Mouse (Mus musculus): ENCODE results near the gene Snx21.

The Snx21 gene

GRCm38 (mm10) chr2:164771123-164771522, 14.5 kb upstream of the Snx21 start:
- DNase-seq, result no peak

GRCm38 (mm10) chr2:164773229-164773988, 12.2 kb upstream of the Snx21 start:
- DNase-seq, result no peak

GRCm38 (mm10) chr2:164773989-164774364, 11.6 kb upstream of the Snx21 start:
- no peak for DNase-seq

- DNase-seq, result no peak
These were observed 9.5 kb upstream of the Snx21 start for GRCm38 (mm10) chr2:164776130-164776529.

DNA sequence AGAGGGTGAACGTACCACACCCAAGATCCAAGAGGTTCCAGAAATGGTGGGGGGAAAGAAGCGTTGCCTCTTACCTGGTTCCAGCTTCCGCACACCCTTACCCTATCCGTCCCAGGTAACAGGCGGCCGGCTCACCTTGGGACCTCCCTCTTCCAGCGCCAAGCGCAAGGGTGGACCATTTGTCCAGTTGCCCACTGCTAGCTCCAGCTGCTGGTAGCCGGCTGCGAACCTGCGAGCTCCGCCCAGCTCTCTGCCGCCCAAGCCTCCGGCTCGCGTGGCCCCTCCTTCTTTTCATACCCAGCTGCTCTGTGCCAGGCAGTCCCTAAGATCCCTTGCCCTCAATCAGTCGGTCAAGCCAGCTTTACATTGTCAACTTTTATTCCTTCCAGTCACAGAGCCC, 8.8 kb upstream of the Snx21 start:
- no peak for DNase-seq

DNA sequence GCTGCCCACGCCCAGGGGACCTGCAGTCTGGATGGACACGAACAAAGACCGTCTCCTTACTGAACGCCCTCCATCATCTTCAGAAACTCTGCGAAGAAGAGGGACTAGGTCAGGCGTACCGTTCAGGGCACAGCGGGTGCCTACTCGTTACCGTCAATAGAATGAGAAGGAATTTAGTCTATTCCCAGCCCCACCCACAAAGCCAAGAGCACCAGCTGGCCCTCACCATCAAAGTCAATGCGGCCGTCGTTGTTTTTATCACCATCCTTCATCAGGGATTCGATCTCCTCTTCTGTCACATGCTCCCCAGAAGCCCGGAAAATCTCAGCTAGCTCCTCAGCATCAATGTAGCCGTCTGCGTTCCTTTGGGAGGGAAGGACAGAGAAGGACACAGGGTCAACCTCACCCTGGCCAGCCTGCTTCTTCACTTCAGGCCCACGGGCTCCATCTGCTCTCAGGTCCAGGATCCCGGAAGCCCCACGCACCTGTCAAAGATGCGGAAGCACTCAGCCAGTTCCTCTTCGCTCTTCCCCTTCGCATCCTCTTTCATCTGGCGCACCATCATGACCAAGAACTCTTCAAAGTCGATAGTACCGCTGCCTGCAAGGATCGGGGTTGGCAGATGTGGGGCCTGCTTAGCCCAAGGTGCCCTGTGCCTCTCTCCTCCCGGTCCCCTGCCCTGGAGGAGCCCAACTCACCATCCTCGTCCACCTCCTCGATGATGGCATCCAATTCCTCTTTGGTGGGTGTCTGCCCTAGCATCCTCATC, 8.2 kb upstream of the Snx21 start:
- no peak for DNase-seq

GRCm38 (mm10) chr2:164778015-164778287, 7.7 kb upstream of the Snx21 start:
- no peak for DNase-seq

- no peak for DNase-seq
These were observed 6.8 kb upstream of the Snx21 start for GRCm38 (mm10) chr2:164778809-164779208.

GRCm38 (mm10) chr2:164779481-164780086, 6.0 kb upstream of the Snx21 start, which contains the start of gene Tnnc2:
TSS of gene Tnnc2 (minus strand) at chr2:164779967.
- DNase-seq, result no peak

GRCm38 (mm10) chr2:164781876-164782275, 3.7 kb upstream of the Snx21 start:
- no peak for DNase-seq

DNA sequence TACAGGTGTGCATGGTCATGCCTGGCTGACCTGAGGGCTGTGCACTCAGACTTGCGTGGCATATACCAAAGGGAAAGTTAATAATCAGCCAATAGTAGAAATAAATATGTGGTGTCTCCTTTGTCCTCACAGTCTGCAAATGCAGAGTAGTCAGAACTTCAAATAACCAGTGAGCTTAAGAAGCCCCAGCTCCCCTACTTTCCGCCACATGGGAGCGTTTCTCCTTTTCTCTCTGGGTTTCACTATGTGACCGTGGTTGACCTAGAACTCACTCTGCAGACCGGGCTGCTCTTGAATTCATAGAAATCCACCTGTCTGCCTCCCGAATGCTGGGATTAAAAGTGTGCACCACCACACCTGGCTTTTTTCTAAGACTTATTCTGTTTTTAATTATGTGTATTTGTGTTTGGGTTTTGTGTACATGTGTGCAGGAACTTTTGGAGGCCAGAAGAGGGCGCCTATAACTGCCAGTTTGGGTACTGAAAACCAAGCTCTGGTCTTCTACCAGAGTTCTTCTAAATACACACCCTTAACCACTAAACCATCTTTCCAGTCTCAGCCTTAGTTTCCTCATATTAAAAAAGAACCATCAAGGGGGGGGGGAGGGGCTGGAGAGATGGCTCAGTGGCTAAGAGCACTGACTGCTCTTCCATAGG, 1.6 kb upstream of the Snx21 start:
- DNase-seq, result no peak

GRCm38 (mm10) chr2:164784869-164785420, 678 bp upstream of the Snx21 start:
- DNase-seq, result no peak

DNA sequence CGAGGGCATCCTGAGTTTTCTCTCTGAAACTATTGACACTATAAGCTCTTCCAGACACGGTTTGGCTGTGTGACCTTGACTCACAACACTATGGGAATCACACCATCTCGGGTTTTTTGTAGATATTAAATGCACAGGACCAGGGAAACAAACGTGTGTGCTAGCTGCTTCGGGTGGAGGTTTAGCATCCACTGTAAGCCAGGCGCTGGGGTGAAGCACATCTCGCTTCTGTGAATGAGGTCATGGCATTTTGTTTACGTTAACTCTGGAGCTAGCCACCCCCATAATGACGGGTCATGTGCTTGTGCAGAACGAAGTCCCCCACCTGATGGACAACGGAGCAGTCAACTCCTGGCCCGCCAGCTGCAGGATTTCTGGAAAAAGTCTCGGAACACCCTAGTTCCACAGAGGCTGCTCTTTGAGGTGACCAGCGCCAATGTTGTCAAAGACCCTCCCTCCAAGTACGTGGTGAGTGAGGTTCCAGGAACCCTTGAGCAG, 814 bp downstream of the Snx21 start:
- DNase-seq, result no peak

DNA sequence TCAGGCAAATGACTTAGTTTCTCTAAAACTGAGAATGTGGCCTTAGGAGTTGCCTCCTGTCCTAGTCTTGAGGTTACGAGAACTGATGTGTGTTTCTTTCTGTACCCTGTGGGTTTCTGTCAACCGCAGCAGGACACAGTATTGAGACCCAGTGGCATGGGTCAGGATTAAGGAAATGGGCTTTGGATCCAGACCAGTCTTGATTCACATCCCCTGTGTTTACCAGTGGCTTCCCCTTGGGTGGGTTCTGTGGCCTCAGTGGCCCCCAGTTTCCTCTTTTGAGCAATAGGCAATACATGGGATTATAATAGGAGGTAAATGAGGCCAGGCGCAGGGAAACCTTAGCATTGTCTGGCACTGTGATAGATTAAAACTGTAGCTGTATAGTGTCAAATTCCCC, 1.4 kb downstream of the Snx21 start:
- DNase-seq, result no peak

- no peak for DNase-seq
These were observed 2.2 kb downstream of the Snx21 start for GRCm38 (mm10) chr2:164787779-164788178.

DNA sequence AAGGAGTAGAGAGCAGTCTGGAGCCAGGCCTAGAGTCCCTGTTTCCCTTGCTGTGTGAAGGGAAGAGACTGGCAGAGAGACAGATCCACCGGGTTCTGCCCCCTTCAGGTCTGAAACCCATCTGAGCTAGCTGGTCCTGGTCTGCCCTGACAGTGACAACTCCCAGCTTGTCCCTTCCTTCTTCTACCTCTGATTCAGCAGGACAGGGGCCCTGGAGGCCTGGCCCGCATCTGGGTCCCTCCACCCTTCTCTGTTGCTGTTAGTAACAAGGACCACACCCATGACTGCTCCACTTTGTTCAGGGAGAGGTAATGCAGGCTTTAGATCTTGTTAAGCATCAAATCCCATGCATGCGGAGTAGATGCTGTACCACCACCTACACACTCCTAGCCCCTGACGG, 2.8 kb downstream of the Snx21 start:
- no peak for DNase-seq

GRCm38 (mm10) chr2:164790451-164790850, 4.8 kb downstream of the Snx21 start:
- peak; percentile 44 to 52 for DNase-seq

DNA sequence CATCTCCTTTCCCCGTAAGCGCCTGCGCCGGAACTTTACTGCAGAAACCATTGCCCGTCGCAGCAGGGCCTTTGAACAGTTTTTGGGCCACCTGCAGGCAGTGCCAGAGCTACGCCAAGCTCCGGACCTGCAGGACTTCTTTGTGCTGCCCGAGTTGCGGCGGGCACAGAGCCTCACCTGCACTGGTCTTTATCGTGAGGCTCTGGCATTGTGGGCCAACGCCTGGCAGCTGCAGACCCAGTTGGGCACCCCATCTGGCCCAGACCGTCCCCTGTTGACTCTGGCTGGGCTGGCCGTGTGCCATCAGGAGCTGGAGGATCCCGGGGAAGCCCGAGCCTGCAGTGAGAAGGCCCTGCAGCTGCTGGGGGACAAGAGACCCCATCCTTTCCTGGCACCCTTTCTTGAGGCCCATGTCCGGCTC, 6.2 kb downstream of the Snx21 start:
- DNase-seq, result no peak

- no peak for DNase-seq
These were observed 7.0 kb downstream of the Snx21 start for GRCm38 (mm10) chr2:164792400-164793190.

- DNase-seq, result peak; percentile 63 to 83
These were observed 7.6 kb downstream of the Snx21 start for GRCm38 (mm10) chr2:164793236-164793635.

GRCm38 (mm10) chr2:164793772-164794171, 8.1 kb downstream of the Snx21 start:
- no peak for DNase-seq

GRCm38 (mm10) chr2:164794293-164794692, 8.7 kb downstream of the Snx21 start:
- DNase-seq, result peak; percentile 94 to 95
